Mouse (Mus musculus): ENCODE measurements around the gene Ssbp3. TPM values are rescaled to one million over a fixed set of nuclear protein-coding genes. Genes with fewer than 3 reads are reported as not detected.

Gene Ssbp3
- polyA plus RNA-seq, 1 experiment from 2014 or later, result 171 TPM

DNA sequence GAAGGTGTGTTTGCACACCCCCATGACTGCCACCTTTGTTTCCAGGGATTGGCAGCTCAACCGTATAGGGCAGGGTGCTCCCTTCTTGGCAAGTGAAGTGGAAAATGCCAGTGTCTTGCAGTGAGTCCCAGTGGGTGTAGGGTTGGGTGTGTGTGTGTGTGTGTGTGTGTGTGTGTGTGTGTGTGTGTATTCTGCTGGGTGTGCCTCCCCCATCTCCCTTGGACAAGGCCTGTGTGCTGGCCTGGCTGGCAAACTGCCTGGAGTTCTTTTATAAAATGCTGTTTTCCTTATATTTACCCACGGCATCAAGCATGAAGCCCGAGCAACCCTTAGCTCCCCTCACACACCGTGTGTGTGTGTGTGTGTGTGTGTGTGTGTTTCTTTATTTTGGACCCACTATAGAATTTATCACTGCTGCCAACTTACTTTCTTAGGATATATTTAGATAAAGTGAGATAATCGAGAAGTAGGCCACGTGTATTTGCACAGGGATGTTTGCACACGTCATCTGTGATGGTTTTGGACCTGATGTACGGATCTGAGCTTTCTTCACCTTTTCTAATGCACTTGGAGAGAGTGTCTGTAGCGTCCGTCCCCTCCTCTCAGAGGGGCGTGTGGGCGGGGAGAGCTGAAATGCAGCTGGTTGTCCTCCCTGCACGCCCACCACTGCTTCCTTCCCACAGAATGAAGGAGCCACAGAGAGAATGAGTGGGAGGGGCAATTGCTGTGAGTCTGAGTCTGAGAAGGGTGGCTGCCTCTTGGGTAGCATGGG is 86.0 kb downstream of the Ssbp3 start:
- Histone ChIP-seq H3K9ac (no peak overlapping the region; the same call in 1 of the 2 replicates), H3K9me3 (no peaks in the 10 kb centered on the region), H3K27ac (no peak overlapping the region; the same call in 1 of the 2 replicates), H3K4me1 (peaks cover 82% of the 10 kb centered on the region), H3K36me3 (peaks cover 14% of the 10 kb centered on the region), H3K4me2 (replicated peaks) (no peak overlapping the region; the same call in 1 of the 2 replicates), H3K27me3 (no peaks in the 10 kb centered on the region), H3K4me3 (no peak overlapping the region)
- WGBS, result 48% methylated on average over 13 of the region's 13 CpGs
- no peak for ATAC-seq (ENCODE audit: low FRiP score, low read depth)

DNA sequence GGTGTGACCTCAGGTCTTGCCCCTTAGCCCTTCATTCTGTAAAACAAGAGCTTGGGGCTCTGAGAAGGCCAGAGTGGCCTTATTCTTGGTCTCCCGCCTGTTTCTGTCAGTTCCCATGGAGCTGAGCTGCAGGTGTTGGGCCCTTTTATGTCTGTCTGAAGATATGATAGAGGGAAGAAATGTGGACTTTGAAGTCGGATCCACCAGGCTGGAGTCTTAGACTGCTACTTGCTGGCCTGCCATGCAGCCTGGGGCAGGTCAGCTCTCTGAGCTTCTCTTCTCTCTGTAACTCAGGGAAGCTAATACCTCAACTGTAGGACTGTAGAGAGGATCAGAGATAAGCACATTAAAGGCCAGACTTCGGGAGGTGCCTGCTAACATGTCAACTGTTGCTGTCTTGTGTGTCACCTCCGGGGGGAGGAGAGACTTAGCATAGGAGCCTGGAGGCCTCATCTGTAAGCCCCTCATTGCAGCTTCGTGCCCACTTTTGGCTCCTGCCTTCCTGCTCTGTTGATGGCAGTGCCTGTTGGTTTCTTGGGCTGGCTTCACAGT is 90.8 kb downstream of the Ssbp3 start:
- H3K4me1 ChIP-seq, result peaks cover 95% of the 10 kb centered on the region
- H3K36me3 ChIP-seq, result peaks cover 11% of the 10 kb centered on the region
- peak overlapping the region; percentile 48; the same call in 1 of the 2 replicates for H3K9ac ChIP-seq
- no peaks in the 10 kb centered on the region for H3K9me3 ChIP-seq
- no peak overlapping the region for H3K27ac ChIP-seq
- ATAC-seq (ENCODE audit: low FRiP score, low read depth), result no peak
- 39% methylated on average over 5 of the region's 5 CpGs for WGBS
- H3K27me3 ChIP-seq, result no peaks in the 10 kb centered on the region
- H3K4me2 ChIP-seq (replicated peaks), result no peak overlapping the region
- H3K4me3 ChIP-seq, result no peak overlapping the region

DNA sequence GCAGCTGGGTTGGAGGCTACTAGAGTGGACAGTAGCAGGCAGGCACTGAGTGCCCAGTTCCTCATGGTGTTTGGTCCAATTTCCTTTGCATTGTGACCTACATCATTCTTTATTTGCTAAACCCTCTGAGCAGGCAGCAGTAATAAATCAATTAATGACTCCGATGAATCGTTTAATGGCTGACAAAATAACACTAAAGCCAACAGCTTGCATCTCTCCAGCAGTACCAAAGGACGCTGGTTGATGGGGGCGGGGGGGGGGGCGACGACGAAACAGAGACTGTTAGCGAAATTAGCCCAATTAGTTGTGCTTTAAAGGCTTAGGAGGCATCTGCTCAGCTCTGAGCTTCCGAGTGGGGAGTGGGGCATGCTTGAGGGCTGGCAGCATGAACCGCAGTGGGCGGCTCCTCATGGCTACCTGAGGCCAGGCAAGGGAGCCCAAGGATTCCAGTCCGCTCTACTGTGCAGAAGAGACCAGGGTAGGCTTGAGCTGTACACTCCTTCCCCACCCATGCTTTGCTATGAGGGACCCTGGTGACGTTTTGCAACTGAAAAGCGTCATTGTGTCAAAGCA is 91.5 kb downstream of the Ssbp3 start:
- no peak overlapping the region for H3K4me2 ChIP-seq (replicated peaks)
- H3K4me3 ChIP-seq, result no peak overlapping the region
- H3K36me3 ChIP-seq, result peaks cover 17% of the 10 kb centered on the region
- 38% methylated on average over 14 of the region's 14 CpGs for WGBS
- H3K27ac ChIP-seq, result no peak overlapping the region
- H3K4me1 ChIP-seq, result peaks cover 90% of the 10 kb centered on the region
- H3K9me3 ChIP-seq, result no peaks in the 10 kb centered on the region
- H3K27me3 ChIP-seq, result no peaks in the 10 kb centered on the region
- H3K9ac ChIP-seq, result 0 out of 2 replicates have a peak overlapping the region, but pooled peaks have one; percentile 48
- ATAC-seq (ENCODE audit: low FRiP score, low read depth), result no peak

DNA sequence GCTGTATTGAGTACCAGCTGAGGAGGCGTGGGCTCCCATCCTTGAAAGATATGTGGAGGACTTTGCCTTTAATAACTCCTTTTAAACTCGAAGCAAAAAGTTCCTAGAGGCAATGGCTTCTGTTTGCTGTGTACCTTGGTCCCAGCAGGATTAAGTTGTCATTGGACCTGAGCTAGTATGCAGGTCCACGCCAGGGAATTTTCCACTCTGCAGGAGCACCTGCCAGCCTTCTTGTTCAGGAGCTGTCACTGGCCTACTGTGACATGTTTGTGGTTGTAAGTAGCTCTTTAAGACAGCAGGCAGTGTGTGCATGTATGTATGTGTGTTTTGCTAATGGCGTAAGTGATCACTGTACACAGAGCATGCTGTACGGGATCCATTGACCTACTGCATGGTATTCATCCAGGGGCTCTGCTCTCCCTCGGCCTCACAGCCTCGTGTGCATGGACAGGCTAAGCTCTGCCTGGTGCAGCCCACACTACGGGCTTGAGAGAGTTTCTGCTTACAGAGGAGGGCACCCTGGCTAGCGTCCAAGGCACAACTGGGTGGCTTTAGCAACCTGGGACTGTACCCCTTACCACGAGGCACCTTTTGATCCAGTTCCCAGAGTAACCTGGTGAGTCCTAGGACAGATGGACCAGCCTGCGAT is 92.1 kb downstream of the Ssbp3 start:
- Histone ChIP-seq H3K27ac (peak overlapping the region; percentile 39; the same call in 1 of the 2 replicates), H3K4me1 (peaks cover 83% of the 10 kb centered on the region), H3K27me3 (no peaks in the 10 kb centered on the region), H3K36me3 (peaks cover 18% of the 10 kb centered on the region), H3K9me3 (no peaks in the 10 kb centered on the region), H3K4me2 (replicated peaks) (no peak overlapping the region), H3K9ac (no peak overlapping the region), H3K4me3 (no peak overlapping the region)
- 72% methylated on average over 11 of the region's 11 CpGs for WGBS
- no peak; the same call in 1 of the 2 replicates for ATAC-seq (ENCODE audit: low FRiP score, low read depth)

DNA sequence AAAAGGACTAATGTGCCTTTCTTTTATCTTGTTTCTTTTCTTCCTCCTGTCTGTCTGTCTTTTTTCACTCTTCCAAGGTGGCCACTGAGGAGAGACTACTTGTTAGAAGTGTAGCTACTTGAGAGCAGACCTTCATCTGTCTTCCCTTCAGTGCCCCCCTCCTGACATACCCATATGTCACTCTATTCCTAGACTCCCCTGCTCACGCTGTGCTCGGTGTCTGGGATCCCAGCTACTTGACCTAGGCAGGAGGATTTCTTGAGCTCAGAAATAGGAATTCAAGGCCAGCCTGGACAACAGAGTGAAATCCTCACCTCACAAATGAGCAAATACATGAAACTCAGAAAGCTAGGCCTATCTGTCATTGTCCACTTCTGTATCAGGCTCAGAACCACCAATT is 92.7 kb downstream of the Ssbp3 start:
- H3K4me1 ChIP-seq, result peaks cover 78% of the 10 kb centered on the region
- 74% methylated on average over 2 of the region's 2 CpGs for WGBS
- ATAC-seq (ENCODE audit: low FRiP score, low read depth), result no peak

DNA sequence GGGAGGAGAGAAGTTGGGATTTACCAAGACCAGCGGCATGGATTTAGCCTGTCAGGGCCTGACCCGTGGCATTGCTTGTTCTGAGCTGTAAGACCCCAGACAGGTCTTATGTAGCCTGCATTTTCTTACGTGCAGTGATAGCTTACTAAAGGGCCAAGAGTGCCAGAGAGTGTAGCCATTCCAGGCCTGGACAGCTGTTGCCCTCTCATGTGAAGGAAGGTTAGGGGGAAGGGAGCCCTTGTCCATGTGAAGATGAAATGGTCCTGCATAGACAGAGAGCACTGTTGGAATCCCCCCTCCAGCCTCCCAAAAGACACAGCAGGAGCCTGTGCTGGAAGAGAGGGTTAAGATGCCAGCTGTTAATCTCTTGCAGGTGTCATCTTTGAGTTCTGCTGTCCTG is 93.3 kb downstream of the Ssbp3 start:
- Histone ChIP-seq H3K4me3 (no peak overlapping the region), H3K9ac (no peak overlapping the region), H3K9me3 (no peaks in the 10 kb centered on the region), H3K27ac (no peak overlapping the region), H3K4me2 (replicated peaks) (no peak overlapping the region), H3K4me1 (peaks cover 75% of the 10 kb centered on the region), H3K36me3 (peaks cover 21% of the 10 kb centered on the region), H3K27me3 (no peaks in the 10 kb centered on the region)
- WGBS, result 80% methylated on average over 3 of the region's 3 CpGs
- no peak for ATAC-seq (ENCODE audit: low FRiP score, low read depth)

More for the DNA sequence above, 92.7 kb downstream of the Ssbp3 start:
- Histone ChIP-seq H3K9me3 (no peaks in the 10 kb centered on the region), H3K4me3 (no peak overlapping the region), H3K27ac (peak overlapping the region; percentile 39; the same call in 1 of the 2 replicates), H3K9ac (no peak overlapping the region), H3K27me3 (no peaks in the 10 kb centered on the region), H3K4me2 (replicated peaks) (no peak overlapping the region), H3K36me3 (peaks cover 18% of the 10 kb centered on the region)

DNA sequence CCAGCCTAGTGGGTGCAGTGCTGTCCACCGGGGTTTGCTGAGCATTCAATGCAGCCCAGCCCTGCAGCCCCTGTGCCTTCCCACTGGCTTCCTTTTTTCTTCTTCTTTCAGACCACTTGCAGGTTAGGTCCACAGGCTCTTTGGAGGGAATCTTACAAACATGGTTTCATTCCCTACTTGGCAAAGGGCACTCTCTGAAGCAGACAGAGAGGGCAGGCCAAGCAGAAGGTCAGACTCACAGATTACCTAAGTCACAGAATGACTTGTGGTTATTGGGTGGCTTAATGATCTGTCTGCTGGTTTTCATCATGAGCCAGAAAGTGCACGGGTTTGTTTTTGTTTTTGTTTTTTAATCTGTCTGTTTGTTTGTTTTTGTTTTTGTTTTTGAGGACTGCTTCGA is 93.8 kb downstream of the Ssbp3 start:
- no peak overlapping the region for H3K4me3 ChIP-seq
- H3K4me1 ChIP-seq, result peaks cover 72% of the 10 kb centered on the region
- no peak overlapping the region for H3K9ac ChIP-seq
- peaks cover 22% of the 10 kb centered on the region for H3K36me3 ChIP-seq
- WGBS, result 64% methylated on average over 3 of the region's 3 CpGs
- no peak for ATAC-seq (ENCODE audit: low FRiP score, low read depth)
- no peaks in the 10 kb centered on the region for H3K9me3 ChIP-seq
- H3K27ac ChIP-seq, result no peak overlapping the region
- no peaks in the 10 kb centered on the region for H3K27me3 ChIP-seq
- H3K4me2 ChIP-seq (replicated peaks), result no peak overlapping the region

DNA sequence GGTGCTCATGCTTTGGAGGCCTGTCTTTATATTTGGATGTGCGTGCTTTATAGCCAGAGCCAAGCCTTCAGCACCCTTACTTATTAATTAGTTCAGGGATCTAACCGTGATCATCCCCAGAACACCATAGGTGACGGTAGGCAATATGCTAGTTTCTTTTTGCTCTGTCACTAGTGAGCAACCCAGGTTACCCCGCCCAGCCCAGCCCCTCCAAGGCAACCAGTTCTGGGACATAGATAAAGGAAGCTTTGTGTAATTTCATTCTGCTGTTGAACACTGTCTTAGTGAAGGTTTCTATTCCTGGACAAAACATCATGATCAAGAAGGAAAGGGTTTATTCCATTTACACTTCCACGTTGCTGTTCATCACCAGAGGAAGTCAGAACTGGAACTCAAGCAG is 94.7 kb downstream of the Ssbp3 start:
- Histone ChIP-seq H3K27ac (no peak overlapping the region), H3K27me3 (no peaks in the 10 kb centered on the region), H3K9ac (no peak overlapping the region), H3K4me2 (replicated peaks) (no peak overlapping the region), H3K4me1 (peaks cover 64% of the 10 kb centered on the region), H3K9me3 (no peaks in the 10 kb centered on the region), H3K4me3 (no peak overlapping the region), H3K36me3 (peaks cover 30% of the 10 kb centered on the region)
- WGBS, result 82% methylated on average over 5 of the region's 5 CpGs
- no peak for ATAC-seq (ENCODE audit: low FRiP score, low read depth)

DNA sequence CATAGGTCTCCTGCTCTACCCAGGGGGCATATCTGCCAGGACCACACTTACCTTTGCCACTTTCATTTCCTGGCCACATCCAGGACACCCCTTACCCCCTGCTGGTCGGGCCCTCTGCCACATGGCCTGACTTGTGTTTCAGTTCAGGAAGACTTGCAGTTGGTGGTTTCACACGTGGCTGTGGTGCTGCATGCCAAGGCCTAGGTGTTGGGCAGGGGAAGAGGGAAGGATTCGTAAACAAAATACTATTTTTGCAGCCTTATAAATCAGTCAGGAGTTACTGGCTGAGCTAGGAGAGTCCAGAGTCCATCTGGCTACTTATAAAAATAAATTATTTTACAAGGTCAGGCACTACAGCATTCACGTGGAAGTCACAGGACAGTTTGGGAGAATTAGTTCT is 95.7 kb downstream of the Ssbp3 start:
- Histone ChIP-seq H3K4me2 (replicated peaks) (no peak overlapping the region), H3K27me3 (no peaks in the 10 kb centered on the region), H3K9me3 (no peaks in the 10 kb centered on the region), H3K9ac (no peak overlapping the region), H3K36me3 (peaks cover 38% of the 10 kb centered on the region), H3K4me3 (no peak overlapping the region), H3K27ac (peak overlapping the region; percentile 10; the same call in 1 of the 2 replicates), H3K4me1 (peaks cover 53% of the 10 kb centered on the region)
- no peak for ATAC-seq (ENCODE audit: low FRiP score, low read depth)
- WGBS, result 44% methylated on average over 4 of the region's 4 CpGs

DNA sequence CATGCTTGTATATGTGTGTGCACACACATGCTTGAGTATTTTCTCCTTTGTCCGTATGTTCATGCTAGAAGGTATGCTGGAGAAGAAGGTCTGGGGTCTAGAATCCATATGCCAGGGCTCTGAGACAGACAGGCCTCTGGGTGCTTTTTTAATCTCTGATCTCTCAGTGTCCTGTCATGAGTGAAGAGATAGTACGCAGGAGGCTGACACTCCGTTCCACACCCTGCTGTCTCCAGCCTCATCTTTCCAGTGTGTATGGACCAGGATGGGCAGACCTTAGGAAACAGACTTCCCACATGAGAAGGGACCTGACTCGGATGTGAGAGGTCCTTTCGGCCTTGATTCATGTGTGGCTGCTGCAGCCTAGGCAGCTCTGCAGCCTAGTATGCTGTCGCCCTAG is 96.3 kb downstream of the Ssbp3 start:
- H3K27ac ChIP-seq, result no peak overlapping the region
- no peaks in the 10 kb centered on the region for H3K9me3 ChIP-seq
- no peak overlapping the region for H3K4me3 ChIP-seq
- no peak overlapping the region for H3K9ac ChIP-seq
- H3K36me3 ChIP-seq, result peaks cover 38% of the 10 kb centered on the region
- H3K4me1 ChIP-seq, result peaks cover 51% of the 10 kb centered on the region
- no peaks in the 10 kb centered on the region for H3K27me3 ChIP-seq
- WGBS, result 90% methylated on average over 6 of the region's 6 CpGs
- no peak overlapping the region for H3K4me2 ChIP-seq (replicated peaks)
- no peak for ATAC-seq (ENCODE audit: low FRiP score, low read depth)

DNA sequence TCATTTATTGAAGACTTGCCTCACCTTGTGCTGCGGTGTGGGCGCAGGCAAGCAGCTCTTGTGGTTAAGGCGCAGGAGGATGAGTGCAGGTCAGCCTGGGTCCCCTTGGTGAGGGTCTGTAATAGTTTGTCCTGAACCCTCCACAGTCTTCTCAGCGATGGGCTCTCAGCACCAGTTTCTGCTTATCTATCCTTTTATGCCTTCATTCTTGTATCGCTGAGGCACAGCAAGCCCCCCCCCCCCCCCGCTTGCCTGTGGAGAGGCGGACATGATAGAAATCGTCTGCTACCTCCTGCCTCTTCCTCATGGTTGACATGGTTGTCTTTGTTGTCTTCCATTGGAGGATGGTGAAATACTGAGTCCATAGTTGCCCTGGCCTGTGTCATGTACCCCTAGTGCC is 96.9 kb downstream of the Ssbp3 start:
- H3K4me1 ChIP-seq, result peaks cover 51% of the 10 kb centered on the region
- H3K27ac ChIP-seq, result no peak overlapping the region
- no peak overlapping the region for H3K9ac ChIP-seq
- no peak overlapping the region for H3K4me3 ChIP-seq
- H3K9me3 ChIP-seq, result no peaks in the 10 kb centered on the region
- no peak for ATAC-seq (ENCODE audit: low FRiP score, low read depth)
- WGBS, result 87% methylated on average over 8 of the region's 8 CpGs
- peaks cover 38% of the 10 kb centered on the region for H3K36me3 ChIP-seq
- no peaks in the 10 kb centered on the region for H3K27me3 ChIP-seq
- no peak overlapping the region for H3K4me2 ChIP-seq (replicated peaks)

DNA sequence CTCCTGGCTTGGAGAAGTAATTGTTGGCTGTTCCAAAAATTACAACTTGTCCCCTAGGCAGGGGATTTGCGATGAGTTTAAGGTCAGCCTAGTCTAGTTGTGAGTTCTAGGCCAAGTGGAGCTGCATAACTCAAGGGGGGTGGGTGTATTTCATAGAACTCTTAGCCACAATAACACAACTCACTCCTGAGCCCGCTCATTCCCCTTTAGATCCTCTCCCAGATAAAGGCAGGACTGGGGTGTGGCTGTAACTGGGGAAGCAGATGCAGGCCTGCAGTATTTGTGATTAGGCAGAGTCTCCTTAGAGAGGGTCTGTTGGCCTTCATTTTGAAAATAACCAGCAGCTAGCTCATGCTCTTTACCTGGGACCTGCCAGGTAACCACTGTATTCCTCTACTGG is 97.7 kb downstream of the Ssbp3 start:
- 92% methylated on average over 2 of the region's 2 CpGs for WGBS
- Histone ChIP-seq H3K9ac (no peak overlapping the region), H3K9me3 (no peaks in the 10 kb centered on the region), H3K36me3 (peaks cover 39% of the 10 kb centered on the region), H3K27ac (no peak overlapping the region), H3K4me1 (peaks cover 51% of the 10 kb centered on the region), H3K27me3 (no peaks in the 10 kb centered on the region), H3K4me3 (no peak overlapping the region), H3K4me2 (replicated peaks) (no peak overlapping the region)
- no peak for ATAC-seq (ENCODE audit: low FRiP score, low read depth)

Data from limb, embryonic 13.5 days (tissue).